Mouse (Mus musculus): ENCODE results near the gene Slc25a23. TPM values are rescaled to one million over a fixed set of nuclear protein-coding genes. Genes with fewer than 3 reads are reported as not detected.

Gene Slc25a23
- polyA plus RNA-seq, 1 experiment from 2014 or later = 11.6 TPM

DNA sequence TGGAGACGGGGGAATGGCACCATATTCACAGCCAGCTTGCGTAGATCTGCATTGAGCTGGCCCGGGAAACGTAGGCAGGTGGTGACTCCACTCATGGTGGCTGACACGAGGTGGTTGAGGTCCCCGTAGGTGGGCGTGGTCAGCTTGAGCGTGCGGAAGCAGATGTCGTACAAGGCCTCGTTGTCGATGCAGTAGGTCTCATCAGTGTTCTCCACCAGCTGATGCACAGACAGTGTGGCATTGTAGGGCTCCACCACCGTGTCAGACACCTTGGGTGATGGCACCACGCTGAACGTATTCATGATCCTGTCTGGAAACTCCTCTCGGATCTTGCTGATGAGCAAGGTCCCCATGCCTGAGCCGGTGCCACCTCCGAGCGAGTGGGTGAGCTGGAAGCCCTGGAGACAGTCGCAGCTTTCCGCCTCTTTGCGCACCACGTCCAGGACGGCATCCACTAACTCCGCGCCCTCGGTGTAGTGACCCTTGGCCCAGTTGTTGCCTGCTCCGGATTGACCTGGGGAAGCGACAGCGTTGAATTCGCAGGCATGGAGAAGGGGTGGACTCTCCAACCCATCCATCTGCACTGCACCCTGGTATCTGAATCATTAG lies 21.7 kb upstream of the Slc25a23 start:
- Histone ChIP-seq H3K36me3 (ENCODE audit: control insufficient read depth, insufficient read depth, low read length) (no peaks in the 10 kb centered on the region), H3K4me1 (ENCODE audit: control insufficient read depth, insufficient read depth, low read length) (no peaks in the 10 kb centered on the region), H3K27me3 (ENCODE audit: control insufficient read depth, insufficient read depth, low read length) (no peaks in the 10 kb centered on the region), H3K9ac (ENCODE audit: low read depth, low read length) (no peak overlapping the region), H3K4me3 (ENCODE audit: low read depth, low read length) (no peak overlapping the region), H3K4me2 (no peak overlapping the region), H3K9me3 (replicated peaks; ENCODE audit: control insufficient read depth, low read length) (no peaks in the 10 kb centered on the region), H3K27ac (ENCODE audit: low read depth, low read length) (no peak overlapping the region)
- WGBS (ENCODE audit: insufficient replicate concordance) = 88% methylated on average over 31 of the region's 31 CpGs
- no peak for ATAC-seq (replicated peaks; ENCODE audit: insufficient number of reproducible peaks, low FRiP score, low TSS enrichment)

GRCm38 (mm10) chr17:57079919-57080318 lies 20.3 kb upstream of the Slc25a23 start:
- no peak overlapping the region for H3K4me2 ChIP-seq
- no peaks in the 10 kb centered on the region for H3K4me1 ChIP-seq (ENCODE audit: control insufficient read depth, insufficient read depth, low read length)
- 59% methylated on average over 3 of the region's 3 CpGs for WGBS (ENCODE audit: insufficient replicate concordance)
- H3K27me3 ChIP-seq (ENCODE audit: control insufficient read depth, insufficient read depth, low read length) = no peaks in the 10 kb centered on the region
- H3K9me3 ChIP-seq (replicated peaks; ENCODE audit: control insufficient read depth, low read length) = no peaks in the 10 kb centered on the region
- ATAC-seq (replicated peaks; ENCODE audit: insufficient number of reproducible peaks, low FRiP score, low TSS enrichment) = no peak
- H3K27ac ChIP-seq (ENCODE audit: low read depth, low read length) = no peak overlapping the region
- no peak overlapping the region for H3K4me3 ChIP-seq (ENCODE audit: low read depth, low read length)
- no peak overlapping the region for H3K9ac ChIP-seq (ENCODE audit: low read depth, low read length)
- H3K36me3 ChIP-seq (ENCODE audit: control insufficient read depth, insufficient read depth, low read length) = no peaks in the 10 kb centered on the region

DNA sequence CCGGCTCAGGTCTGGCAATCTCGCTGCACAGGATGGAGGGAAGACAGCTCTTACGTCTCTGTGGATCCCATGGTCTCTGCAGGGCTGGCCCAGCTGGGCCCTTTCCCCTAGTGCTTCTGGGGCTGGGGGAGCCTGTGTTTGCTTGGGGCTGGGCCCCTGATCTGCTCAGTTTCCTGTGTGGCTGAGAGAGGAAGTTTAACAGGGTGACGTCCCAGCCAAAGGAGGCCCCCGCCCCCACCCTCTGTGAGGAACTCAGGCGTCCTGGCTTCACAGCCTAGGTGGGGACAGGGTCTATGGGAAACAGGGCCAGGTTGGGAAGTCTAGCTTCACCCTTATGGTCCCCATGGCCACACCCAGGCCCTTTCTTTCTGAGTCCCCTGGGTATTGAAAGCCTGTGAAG lies 18.7 kb upstream of the Slc25a23 start, which contains the start of gene Dennd1c:
Gene Dennd1c, minus strand, starts transcription at position 179 of the 400 bp plus-strand sequence.
- H3K4me3 ChIP-seq (ENCODE audit: low read depth, low read length) = no peak within 1 kb of the TSS
- H3K4me1 ChIP-seq (ENCODE audit: control insufficient read depth, insufficient read depth, low read length) = no peaks in the 10 kb centered on the region
- ATAC-seq (replicated peaks; ENCODE audit: insufficient number of reproducible peaks, low FRiP score, low TSS enrichment) = no peak
- no peaks in the 10 kb centered on the region for H3K9me3 ChIP-seq (replicated peaks; ENCODE audit: control insufficient read depth, low read length)
- H3K27ac ChIP-seq (ENCODE audit: low read depth, low read length) = no peak within 1 kb of the TSS
- H3K36me3 ChIP-seq (ENCODE audit: control insufficient read depth, insufficient read depth, low read length) = no peaks in the 10 kb centered on the region
- WGBS (ENCODE audit: insufficient replicate concordance) = 34% methylated on average over 6 of the region's 6 CpGs
- no peak within 1 kb of the TSS for H3K4me2 ChIP-seq
- H3K9ac ChIP-seq (ENCODE audit: low read depth, low read length) = 0 out of 2 replicates have a peak within 1 kb of the TSS, but pooled peaks have one; percentile 34
- no peaks in the 10 kb centered on the region; the same call in 1 of the 2 replicates for H3K27me3 ChIP-seq (ENCODE audit: control insufficient read depth, insufficient read depth, low read length)

GRCm38 (mm10) chr17:57076916-57077315 lies 17.3 kb upstream of the Slc25a23 start:
- H3K9me3 ChIP-seq (replicated peaks; ENCODE audit: control insufficient read depth, low read length) = no peaks in the 10 kb centered on the region
- no peak overlapping the region for H3K4me3 ChIP-seq (ENCODE audit: low read depth, low read length)
- H3K36me3 ChIP-seq (ENCODE audit: control insufficient read depth, insufficient read depth, low read length) = no peaks in the 10 kb centered on the region
- H3K4me2 ChIP-seq = no peak overlapping the region
- H3K27ac ChIP-seq (ENCODE audit: low read depth, low read length) = no peak overlapping the region
- 41% methylated on average over 3 of the region's 3 CpGs for WGBS (ENCODE audit: insufficient replicate concordance)
- no peaks in the 10 kb centered on the region for H3K4me1 ChIP-seq (ENCODE audit: control insufficient read depth, insufficient read depth, low read length)
- H3K27me3 ChIP-seq (ENCODE audit: control insufficient read depth, insufficient read depth, low read length) = peaks cover under 1% of the 10 kb centered on the region; the same call in 1 of the 2 replicates
- ATAC-seq (replicated peaks; ENCODE audit: insufficient number of reproducible peaks, low FRiP score, low TSS enrichment) = no peak
- H3K9ac ChIP-seq (ENCODE audit: low read depth, low read length) = no peak overlapping the region

- no peak overlapping the region for H3K27ac ChIP-seq (ENCODE audit: low read depth, low read length)
- no peak overlapping the region for H3K4me3 ChIP-seq (ENCODE audit: low read depth, low read length)
- no peaks in the 10 kb centered on the region for H3K36me3 ChIP-seq (ENCODE audit: control insufficient read depth, insufficient read depth, low read length)
- no peaks in the 10 kb centered on the region for H3K4me1 ChIP-seq (ENCODE audit: control insufficient read depth, insufficient read depth, low read length)
- H3K4me2 ChIP-seq = no peak overlapping the region; the same call in 1 of the 2 replicates
- no peak for ATAC-seq (replicated peaks; ENCODE audit: insufficient number of reproducible peaks, low FRiP score, low TSS enrichment)
- 6% methylated on average over 11 of the region's 11 CpGs for WGBS (ENCODE audit: insufficient replicate concordance)
- no peaks in the 10 kb centered on the region for H3K9me3 ChIP-seq (replicated peaks; ENCODE audit: control insufficient read depth, low read length)
- no peak overlapping the region for H3K9ac ChIP-seq (ENCODE audit: low read depth, low read length)
- peaks cover 35% of the 10 kb centered on the region for H3K27me3 ChIP-seq (ENCODE audit: control insufficient read depth, insufficient read depth, low read length)
Observed at GRCm38 (mm10) chr17:57070699-57071098, 11.0 kb upstream of the Slc25a23 start.

- Histone ChIP-seq H3K4me1 (ENCODE audit: control insufficient read depth, insufficient read depth, low read length) (no peaks in the 10 kb centered on the region), H3K27ac (ENCODE audit: low read depth, low read length) (no peak overlapping the region), H3K9ac (ENCODE audit: low read depth, low read length) (no peak overlapping the region), H3K36me3 (ENCODE audit: control insufficient read depth, insufficient read depth, low read length) (no peaks in the 10 kb centered on the region), H3K4me2 (no peak overlapping the region), H3K9me3 (replicated peaks; ENCODE audit: control insufficient read depth, low read length) (no peaks in the 10 kb centered on the region), H3K27me3 (ENCODE audit: control insufficient read depth, insufficient read depth, low read length) (peaks cover 36% of the 10 kb centered on the region), H3K4me3 (ENCODE audit: low read depth, low read length) (no peak overlapping the region)
- no peak for ATAC-seq (replicated peaks; ENCODE audit: insufficient number of reproducible peaks, low FRiP score, low TSS enrichment)
- WGBS (ENCODE audit: insufficient replicate concordance) = 11% methylated on average over 9 of the region's 9 CpGs
Observed at GRCm38 (mm10) chr17:57070272-57070671, 10.6 kb upstream of the Slc25a23 start.

DNA sequence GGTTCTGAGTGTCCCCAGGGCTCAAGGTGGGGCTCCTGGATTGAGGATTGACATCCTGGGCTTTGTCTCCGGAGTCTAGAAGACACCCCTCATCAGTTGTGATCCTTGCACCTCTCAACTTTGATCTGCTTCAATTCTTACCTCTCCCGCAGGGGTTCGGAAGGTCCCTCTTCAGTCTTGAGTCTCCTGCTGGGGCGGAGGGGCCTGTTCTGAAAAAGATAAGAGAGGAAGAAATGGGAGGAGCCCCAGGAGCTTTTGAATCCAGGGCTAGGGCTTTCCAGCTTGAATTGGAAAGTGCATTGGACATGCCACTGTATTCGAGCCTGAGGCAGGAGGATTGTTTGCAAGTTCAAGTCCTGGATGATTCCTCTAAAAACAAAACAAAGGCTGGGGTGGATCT lies 7.2 kb upstream of the Slc25a23 start:
- Histone ChIP-seq H3K27me3 (ENCODE audit: control insufficient read depth, insufficient read depth, low read length) (peaks cover 63% of the 10 kb centered on the region), H3K9ac (ENCODE audit: low read depth, low read length) (no peak overlapping the region), H3K36me3 (ENCODE audit: control insufficient read depth, insufficient read depth, low read length) (no peaks in the 10 kb centered on the region), H3K27ac (ENCODE audit: low read depth, low read length) (no peak overlapping the region), H3K4me1 (ENCODE audit: control insufficient read depth, insufficient read depth, low read length) (peaks cover 7% of the 10 kb centered on the region; the same call in 1 of the 2 replicates), H3K9me3 (replicated peaks; ENCODE audit: control insufficient read depth, low read length) (no peaks in the 10 kb centered on the region), H3K4me3 (ENCODE audit: low read depth, low read length) (no peak overlapping the region), H3K4me2 (no peak overlapping the region)
- 29% methylated on average over 5 of the region's 5 CpGs for WGBS (ENCODE audit: insufficient replicate concordance)
- ATAC-seq (replicated peaks; ENCODE audit: insufficient number of reproducible peaks, low FRiP score, low TSS enrichment) = no peak

- H3K36me3 ChIP-seq (ENCODE audit: control insufficient read depth, insufficient read depth, low read length) = no peaks in the 10 kb centered on the region
- WGBS (ENCODE audit: insufficient replicate concordance) = 17% methylated on average over 8 of the region's 8 CpGs
Observed at GRCm38 (mm10) chr17:57063031-57063430, 3.4 kb upstream of the Slc25a23 start.

DNA sequence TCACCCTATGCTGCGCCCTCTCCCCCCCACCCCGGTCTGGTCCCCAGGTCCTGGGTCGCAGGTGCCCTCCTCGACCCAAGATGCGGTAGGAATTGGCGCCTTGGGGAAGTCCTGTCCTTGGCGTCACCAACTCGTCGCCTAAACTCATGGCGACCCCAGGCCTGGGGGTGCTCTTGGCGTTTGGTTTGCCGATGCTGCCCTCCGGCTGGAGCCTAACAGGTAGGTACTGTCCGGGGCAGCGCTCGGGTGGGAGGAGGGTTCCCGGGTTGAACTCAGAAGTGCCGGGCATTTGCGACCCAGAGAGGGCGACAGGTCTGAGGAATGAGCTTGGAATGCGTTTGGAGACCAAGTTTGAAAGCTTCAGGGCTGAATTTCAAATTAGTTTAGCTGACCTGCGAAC lies 2.9 kb upstream of the Slc25a23 start:
- H3K4me1 ChIP-seq (ENCODE audit: control insufficient read depth, insufficient read depth, low read length) = peaks cover 17% of the 10 kb centered on the region
- peaks cover 60% of the 10 kb centered on the region for H3K27me3 ChIP-seq (ENCODE audit: control insufficient read depth, insufficient read depth, low read length)
- WGBS (ENCODE audit: insufficient replicate concordance) = 1% methylated on average over 22 of the region's 22 CpGs
- no peaks in the 10 kb centered on the region for H3K9me3 ChIP-seq (replicated peaks; ENCODE audit: control insufficient read depth, low read length)
- no peak overlapping the region for H3K9ac ChIP-seq (ENCODE audit: low read depth, low read length)
- peak overlapping the region; percentile 31 for H3K4me3 ChIP-seq (ENCODE audit: low read depth, low read length)
- H3K4me2 ChIP-seq = peak overlapping the region; percentile 57
- ATAC-seq (replicated peaks; ENCODE audit: insufficient number of reproducible peaks, low FRiP score, low TSS enrichment) = no peak
- no peak overlapping the region for H3K27ac ChIP-seq (ENCODE audit: low read depth, low read length)
- H3K36me3 ChIP-seq (ENCODE audit: control insufficient read depth, insufficient read depth, low read length) = no peaks in the 10 kb centered on the region

More at GRCm38 (mm10) chr17:57063031-57063430, 3.4 kb upstream of the Slc25a23 start:
- Histone ChIP-seq H3K27me3 (ENCODE audit: control insufficient read depth, insufficient read depth, low read length) (peaks cover 60% of the 10 kb centered on the region), H3K4me2 (no peak overlapping the region), H3K4me1 (ENCODE audit: control insufficient read depth, insufficient read depth, low read length) (peaks cover 15% of the 10 kb centered on the region), H3K27ac (ENCODE audit: low read depth, low read length) (no peak overlapping the region), H3K9ac (ENCODE audit: low read depth, low read length) (no peak overlapping the region), H3K9me3 (replicated peaks; ENCODE audit: control insufficient read depth, low read length) (no peaks in the 10 kb centered on the region), H3K4me3 (ENCODE audit: low read depth, low read length) (no peak overlapping the region)
- no peak for ATAC-seq (replicated peaks; ENCODE audit: insufficient number of reproducible peaks, low FRiP score, low TSS enrichment)

Data from heart, embryonic 11.5 days (tissue).